Mouse (Mus musculus) spleen, embryonic (tissue): ENCODE measurements around the gene Slc15a3.

ENCODE experiments used
- CTCF ChIA-PET: fragments of 350-600 bp; sonication (Branson Sonifier 250); formaldehyde crosslinking; loops from one replicate; lab custom pipeline; 2022; lab: Charles Lee

Slc15a3 gene

DNA sequence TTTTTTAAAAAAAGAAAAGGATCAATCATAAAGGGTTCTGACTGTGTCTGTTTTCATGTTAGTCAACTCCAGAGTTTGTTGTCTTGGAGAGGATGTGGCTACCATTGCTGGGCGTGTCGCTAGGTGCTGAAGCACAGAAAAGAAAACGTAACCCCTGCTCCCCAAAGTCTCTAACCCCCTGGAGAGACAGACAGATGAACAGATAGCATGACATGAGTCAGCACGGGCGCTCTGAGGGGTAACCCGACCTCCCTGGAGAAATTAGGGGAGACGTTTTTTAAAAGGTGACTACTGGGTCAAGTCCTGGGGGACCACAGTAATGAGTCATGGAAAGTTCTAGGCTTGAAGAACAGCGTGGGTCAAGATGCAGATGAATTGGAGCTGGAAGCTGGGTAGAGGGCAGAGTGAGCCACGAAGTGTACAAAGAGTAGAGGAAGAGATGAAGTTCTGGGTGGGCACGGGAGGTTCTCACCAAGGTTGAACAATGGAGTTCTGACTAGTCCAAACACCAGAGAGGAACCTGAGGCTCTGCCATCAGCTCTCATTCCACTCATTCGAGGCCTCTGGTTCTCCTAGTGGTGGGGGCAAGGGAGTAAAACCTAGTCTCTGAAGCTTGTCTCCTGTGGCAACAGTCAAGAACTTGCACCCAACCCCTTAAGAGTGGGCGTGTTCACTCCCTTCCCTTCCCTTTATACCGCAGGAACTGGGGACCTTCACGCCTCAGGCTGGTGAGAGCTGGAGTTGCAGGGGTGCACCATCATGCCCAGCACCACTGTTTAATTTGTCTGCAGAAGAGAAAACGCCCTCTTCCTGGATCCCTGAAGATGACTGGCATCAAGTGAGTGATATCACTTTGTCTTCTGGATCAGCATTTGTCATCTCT lies at the start of gene Slc15a3:
Slc15a3 (plus strand) TSS at position 718 of the 883 bp plus-strand sequence.
- CTCF ChIA-PET: no interaction called here

DNA sequence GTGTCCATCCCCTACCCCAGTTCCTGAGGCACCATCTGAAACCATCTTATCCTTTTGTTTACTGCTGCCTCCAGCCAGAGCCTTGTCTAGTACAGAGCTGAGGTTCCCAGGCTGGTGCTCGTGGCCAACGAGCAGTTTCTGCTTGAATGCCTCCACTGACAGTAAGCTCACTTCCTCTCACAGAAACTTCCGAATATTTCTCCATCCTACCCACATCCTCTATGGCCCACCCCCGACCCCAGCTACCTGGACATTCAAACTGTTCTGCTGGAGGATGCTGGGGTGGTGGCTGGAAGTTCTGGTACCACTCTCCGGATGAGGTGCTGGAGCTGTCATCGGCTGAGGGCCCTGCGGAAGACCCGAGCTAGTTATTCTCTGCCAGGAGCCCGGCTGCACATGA lies 49.2 kb upstream of the Slc15a3 start:
- CTCF ChIA-PET: no interaction called here

DNA sequence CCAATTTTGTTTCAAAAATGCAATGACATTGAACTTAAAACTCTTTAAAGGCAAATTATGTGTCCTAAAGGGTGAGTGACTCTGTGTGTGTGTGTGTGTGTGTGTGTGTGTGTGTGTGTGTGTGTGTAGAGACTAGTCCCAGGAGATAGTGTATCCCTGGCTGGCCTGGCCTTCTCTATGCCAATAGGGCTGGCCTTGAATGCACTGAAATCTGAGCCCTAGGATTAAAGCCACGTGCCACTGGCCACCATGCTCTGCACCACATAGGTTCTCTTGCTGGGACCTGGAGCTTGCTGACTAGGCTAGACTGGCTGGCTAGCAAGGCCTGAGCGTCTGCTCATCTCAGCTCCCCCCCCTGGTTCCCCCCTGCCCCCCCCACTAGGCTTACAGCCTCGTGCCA lies 46.5 kb upstream of the Slc15a3 start:
- CTCF ChIA-PET: no interaction called here

DNA sequence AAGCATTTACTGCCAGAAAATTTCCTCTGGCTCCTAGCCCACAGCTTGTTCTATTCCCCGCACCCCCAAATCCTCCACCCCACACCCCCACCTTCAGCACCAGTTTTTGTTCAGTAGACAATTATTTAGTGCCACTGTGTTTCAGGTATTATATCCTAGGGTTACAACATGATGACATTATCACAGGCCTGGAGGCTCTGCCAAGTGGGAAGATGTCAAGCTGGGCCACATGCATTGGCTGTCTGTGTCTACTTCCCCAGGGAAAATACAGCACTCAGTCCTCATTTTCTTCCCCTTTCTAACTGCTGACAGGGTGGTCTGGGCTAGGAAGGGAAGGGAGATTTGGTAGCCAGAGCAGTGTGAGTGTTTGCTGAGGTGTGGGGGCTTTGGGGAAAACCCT lies 44.6 kb upstream of the Slc15a3 start:
- CTCF ChIA-PET: no interaction called here

DNA sequence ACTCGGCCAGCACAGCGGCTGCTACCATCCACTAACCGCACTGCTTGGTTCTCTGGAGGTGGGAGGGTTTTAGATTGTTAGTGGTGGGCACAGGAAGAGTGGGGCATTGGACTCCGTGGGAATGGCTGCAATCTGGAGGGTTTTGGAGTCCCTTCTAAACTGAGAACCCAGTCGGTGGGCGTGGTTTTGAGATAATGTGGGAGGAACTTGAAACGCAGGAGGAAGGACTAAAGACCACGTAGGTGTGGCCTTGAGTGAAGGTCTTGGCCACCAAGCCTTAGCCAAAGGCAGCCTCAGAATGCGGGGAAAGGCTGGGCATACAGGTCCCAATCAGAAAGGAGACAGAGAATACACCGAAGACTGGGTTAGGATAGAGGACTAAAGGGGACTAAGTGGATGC lies 41.0 kb upstream of the Slc15a3 start:
- CTCF ChIA-PET: no interaction called here

DNA sequence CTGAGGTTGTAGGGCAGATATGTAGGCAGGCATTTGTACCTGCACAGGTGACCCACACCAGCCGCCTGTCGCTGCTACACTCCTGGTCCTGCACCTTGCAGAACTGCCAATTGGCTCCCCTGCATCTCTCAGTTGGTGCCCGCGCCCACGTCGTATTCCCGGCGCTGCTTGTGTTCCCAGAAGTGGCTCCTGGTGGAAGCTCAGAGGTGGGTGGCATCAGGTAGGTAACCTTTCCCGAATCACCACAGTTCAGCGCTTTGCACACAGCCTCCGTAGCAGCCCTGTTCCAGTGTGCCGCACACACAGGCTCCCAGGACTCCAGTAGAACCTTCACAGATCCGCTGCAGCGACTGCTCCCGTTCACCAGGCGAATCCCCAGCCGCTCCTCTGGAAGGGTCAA lies 40.4 kb upstream of the Slc15a3 start:
- CTCF ChIA-PET: no interaction called here

DNA sequence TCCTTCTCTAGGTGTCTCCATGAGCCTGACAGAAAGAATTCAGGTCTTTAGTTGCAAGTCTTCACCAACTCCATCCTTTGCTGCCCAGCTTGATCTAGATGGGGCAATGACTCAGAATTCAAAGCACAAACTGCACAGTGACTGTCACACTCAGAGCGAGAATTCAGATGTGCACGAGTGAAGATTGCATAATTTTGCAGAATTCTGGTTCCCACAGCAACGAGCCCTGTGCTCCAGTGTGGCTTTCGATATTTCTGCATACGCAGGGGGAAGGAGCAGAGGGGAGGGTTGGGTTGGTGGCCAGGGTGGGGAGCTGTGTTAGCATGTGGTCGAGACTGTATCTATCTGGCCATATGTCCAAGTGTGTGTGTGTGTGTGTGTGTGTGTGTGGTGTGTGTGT lies 38.5 kb upstream of the Slc15a3 start:
- CTCF ChIA-PET: no interaction called here

DNA sequence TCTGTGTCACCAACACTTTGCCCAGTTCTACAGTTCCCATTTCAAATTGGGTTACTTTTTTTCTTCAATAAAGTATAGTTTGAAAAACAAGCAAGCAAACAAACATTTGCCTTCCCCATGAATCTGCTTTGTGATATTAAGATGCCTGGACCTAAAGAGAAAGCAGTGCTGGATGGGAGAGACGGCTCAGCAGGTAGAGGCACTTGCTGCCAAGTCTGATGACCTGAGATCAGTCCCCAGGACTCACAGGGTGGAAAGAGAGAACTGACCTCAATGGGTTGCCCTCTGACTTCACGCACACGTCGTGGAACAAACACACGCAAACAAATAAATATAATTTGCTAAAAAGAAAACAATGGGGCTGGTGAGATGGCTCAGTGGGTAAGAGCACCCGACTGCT lies 37.6 kb upstream of the Slc15a3 start:
- CTCF ChIA-PET: no interaction called here

DNA sequence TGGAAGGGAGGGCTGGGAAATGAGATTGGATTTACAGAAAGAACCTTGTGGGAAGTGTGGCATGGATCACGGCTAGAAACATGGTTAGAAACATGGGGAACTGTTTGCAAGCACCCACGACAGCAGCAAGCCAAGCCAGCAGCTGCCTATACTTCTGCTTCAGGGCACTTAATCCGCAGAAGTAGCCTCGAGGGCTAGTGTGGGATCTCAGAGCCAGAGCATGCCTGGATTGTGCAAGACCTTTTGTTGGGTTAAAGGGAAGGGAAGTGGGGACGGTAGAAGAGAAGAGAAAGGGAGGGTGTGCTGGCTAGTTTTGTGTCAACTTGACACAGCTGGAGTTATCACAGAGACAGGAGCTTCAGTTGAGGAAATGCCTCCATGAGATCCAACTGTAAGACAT lies 35.8 kb upstream of the Slc15a3 start:
- CTCF ChIA-PET: no interaction called here

DNA sequence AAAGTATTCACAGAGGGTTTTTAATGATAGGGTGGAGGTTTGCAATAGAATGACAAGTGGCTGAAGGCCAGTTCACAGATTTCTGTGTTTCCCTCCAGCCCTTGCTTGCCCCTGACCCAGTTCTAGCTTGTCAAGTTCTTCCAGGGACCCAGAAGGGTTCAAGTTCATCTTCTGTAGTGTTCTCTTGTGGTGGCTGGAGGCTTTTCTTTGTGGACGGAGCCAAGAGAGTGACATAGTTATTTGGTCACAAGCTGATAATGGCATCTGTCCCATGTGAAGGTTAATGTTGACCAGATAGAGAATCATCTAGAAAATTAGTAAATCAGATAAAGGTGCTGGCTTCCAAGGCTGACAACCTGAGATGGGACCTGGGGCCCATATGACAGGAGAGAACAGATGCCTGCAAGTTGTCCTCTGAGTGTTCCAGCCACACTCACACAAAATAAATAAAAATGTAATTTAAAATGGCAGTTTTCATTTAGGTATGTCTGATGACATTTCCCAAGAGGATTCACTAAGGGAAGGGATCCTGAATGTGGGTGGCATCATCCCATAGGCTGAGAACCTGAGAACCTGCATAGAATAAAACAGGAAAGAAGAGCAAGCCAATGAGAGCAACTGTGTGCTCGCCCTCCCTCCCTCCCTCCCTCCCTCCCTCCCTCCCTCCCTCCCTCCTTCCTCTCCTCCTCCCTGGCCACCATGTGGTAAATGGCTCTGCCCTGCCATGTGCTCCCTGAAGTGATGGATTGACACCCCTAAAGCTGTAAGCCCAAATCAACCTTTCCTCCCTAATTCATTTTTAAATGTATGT lies 34.5 kb upstream of the Slc15a3 start:
- CTCF ChIA-PET: no interaction called here

DNA sequence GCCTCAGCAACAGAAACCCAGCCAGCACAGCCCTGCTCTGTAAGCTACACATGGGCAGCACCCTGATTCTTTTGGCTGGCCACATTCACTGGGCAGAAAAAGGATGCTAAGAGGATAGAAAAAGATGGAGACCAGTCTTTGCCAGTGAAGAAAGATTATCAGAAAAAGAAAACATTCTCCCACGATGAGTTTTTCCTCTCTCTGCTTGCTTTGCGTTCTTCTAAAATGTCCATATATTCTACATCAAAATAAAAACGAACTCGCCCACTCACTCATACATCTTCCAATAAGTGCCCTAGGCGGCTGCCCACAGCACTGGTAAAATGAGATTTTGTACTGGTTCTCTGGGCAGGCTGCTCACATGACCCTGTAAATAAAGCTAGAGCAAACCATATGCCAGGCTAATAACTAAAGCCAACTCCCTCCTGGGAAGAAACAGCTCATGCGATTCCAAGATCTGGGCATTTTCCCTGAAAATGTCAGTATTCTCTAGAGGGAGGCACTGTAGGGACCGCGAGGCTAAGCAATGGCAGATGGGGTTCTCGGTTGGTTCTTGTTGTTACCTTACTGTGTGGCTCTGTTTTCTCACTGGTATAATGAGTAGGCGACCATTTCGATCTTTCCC lies 33.8 kb upstream of the Slc15a3 start:
- CTCF ChIA-PET: no interaction called here

DNA sequence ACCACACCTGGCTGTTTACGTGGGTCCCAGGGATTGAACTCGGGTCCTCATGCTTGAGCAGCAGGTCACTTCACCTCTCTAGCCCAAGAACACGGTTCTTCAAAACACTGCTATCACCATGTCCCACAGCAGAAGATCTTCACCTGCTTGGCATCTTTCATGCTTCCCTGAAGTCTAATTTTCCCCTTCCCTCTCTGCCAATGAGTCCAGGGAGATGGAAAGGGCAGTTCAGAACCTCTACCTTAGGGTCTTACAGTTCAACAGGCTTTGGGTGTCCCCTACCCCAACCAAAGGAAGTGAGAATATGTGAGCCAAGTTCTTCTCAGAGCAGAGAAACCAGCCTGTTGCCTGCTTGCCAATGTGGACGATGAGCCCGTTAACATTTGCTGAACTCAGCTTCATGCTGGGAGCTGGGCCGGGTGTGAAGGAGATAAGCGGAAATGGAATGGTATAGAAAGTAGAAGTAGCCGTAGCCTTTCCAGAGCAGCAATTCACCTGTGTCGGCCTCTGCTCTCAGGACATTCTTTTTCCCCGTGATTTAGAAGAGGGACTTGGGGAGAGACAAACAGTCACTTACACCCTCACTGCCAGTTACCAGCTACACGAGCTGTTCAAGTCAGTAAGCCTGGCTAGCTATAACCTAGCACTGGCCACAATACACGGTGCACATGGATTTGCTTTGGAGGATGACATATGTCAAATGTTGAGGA lies 30.8 kb upstream of the Slc15a3 start:
- CTCF ChIA-PET: no interaction called here

DNA sequence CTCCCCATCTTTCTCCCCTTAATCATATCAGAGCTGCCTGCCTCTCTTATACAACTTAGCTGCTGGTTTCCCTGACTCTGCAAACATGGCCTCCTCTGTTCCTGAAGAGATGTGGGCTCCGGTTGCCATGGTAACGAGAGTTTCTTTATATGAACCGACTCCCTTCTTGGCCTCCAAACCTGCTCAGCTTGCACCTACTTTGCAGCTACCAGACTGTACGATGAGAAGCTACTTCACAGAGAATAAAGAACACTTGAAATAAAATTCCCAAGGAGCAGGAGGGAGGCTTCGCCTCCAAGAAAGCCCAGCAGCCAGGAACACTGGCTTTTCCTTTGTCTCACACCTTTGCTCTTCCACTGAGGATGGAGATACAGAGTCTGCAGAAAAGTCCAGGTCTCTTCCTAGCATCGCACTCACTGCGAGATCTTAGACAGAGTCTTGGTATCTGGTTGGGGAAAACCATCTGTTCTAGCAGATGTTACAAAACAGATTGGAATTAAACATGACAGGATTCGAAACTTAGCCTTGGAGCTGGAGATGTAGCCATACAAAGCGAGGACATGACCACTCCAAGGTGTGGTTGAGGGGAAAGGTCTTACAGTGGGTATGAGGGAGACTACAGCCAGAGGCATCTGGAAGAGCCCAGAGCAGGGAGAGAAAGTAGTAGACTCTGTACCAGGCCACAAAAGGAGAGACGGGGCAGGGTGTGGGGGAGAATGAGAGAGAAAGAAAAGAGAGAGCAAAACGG lies 29.9 kb upstream of the Slc15a3 start:
- CTCF ChIA-PET: no interaction called here

DNA sequence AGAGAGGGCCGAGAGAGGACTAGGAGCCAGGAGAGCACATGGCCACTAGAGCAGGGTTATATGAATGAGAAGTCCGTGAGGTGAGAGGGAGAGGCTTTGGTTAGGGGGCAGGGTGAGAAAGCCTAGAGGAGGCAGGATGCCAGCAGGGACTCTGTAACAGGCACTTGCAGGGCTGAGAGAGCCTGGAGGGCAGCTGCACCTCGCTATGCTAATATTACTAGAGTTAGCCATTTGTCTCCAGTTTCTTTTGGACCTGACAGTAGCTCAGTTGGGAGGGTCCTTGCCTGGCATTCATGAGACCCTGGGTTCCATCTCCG lies 29.4 kb upstream of the Slc15a3 start:
- CTCF ChIA-PET: no interaction called here

DNA sequence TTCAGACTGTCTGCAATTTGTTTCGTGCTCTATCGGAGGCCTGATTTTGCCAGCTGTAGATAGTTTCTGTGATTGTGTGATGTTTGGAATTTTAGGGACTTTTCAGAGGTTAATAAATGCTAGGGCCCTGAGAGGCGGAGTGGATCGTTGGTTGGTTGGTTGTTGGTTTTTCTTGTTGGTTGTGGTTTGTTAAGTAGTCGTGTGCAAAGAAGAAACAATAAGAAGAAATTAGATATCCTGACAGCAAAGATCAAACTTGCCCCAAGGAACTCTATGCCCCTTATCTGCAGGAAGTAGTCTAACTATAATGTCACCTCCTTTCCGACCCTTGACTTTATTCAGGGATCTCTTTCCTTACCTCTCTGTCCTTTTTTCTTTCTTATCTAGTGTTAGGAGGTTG lies 28.1 kb upstream of the Slc15a3 start:
- CTCF ChIA-PET: no interaction called here

DNA sequence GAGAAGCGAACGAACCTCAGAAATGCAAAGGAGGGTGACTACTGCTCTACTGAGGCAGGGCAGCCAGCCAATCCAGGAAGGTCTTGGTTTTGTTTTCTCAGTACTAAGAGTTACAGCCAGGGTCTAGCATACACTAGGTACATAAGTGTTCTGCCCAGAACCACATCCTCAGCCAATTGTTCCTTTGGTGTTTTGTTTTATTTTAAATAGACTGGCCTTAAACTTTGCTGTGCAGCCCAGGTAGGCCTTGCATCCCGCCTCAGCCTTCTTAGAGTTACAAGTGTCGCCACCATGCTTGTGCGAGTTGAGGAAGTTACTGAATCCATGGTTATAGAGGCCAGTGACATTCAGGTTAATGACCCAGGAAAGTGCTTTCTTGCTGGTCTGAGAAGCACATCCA lies 26.5 kb upstream of the Slc15a3 start:
- CTCF ChIA-PET: no interaction called here

DNA sequence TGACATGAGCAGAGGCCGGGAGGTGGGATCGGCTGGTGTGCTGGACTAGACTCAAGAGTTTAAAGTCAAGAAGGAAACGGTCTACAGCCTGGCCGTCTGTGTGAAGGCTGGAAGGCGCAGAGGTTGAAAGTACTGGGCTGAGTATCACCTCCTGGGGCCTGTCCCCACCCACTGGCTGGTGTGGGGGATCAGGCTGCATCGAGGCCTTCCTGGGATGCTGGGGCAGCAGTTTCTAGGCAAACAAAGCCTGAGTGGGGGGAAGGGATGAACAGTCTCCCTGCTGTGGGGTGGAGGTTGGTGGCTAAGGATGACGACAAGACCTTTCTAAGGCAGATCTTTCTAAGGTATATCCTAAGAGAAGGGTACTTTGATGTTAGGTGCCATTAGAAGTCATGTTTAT lies 25.6 kb upstream of the Slc15a3 start:
- CTCF ChIA-PET: no interaction called here

DNA sequence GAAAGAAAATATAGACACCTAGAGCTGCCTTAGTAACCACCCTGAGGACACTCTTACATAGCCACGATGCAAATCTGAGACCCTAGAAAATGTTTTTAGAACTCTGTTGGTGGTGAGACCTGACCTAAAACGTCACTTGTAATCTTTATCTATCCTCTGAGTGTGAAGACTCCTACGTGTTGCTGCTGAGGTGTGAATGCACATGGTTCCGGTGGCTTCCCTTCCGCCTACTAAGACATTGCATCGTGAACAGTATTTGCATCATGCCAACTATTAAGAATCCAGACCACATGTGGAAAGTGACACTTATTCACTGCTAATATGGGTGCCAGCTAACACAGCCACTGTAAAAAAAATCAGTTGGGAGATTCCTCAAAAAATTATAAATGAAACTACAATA lies 23.7 kb upstream of the Slc15a3 start:
- CTCF ChIA-PET: interaction anchor here (0.7 kb wide), 1 partner anchor 11 kb away, joined by 22 read pairs; no protein-coding TSS in a partner anchor

DNA sequence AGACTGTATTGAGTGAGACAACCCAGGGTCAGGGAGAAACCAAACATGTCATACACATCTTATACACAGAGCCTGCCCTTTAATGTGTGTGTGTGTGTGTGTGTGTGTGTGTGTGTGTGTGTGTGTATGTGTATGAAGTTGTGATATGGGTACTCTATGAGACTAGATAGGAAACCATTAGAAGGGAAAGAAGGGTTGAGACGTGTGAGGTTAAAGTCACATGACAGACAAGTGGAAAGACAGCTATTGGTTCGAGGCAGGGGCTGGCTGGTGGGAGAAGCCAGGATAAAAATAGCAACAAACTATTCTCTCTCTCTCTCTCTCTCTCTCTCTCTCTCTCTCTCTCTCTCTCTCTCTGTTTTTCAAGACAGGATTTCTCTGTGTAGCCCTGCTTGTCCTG lies 23.1 kb upstream of the Slc15a3 start:
- CTCF ChIA-PET: interaction anchor here (0.7 kb wide), 1 partner anchor 11 kb away, joined by 22 read pairs; no protein-coding TSS in a partner anchor

DNA sequence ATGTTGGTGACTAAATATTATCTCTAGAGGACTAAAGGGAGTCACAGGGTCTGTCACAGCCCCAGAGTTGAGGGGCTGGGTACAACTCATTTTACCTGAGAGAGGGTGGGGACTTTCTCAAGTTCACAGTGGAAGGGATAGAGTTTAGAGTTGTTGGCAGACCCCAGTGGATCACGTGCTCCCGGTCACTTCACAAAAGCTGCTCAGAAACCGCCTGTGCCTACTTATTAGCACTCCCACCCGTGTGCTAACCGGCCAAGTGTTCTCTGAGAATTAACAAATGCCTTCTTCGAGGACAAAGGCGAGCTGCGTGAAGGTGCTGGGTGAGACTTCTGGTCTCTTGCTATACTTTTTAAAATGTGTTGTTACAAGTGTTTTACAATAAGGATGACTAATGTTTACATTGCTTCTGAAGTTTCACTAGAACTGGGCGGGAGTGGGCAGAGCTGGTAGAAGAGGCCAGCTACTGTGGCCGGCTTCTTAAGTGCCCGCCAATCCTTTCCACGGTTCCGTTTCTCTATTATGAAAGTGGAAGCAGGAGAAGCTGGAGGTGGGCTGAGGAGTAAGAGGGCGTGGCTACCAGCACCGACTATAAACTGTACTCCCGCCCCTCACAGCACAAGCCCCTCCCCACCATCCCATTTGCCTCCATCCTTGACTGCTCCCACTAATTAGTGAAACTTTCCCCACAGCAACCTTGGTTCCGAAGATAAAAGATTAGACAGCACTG lies 21.1 kb upstream of the Slc15a3 start:
- CTCF ChIA-PET: no interaction called here

DNA sequence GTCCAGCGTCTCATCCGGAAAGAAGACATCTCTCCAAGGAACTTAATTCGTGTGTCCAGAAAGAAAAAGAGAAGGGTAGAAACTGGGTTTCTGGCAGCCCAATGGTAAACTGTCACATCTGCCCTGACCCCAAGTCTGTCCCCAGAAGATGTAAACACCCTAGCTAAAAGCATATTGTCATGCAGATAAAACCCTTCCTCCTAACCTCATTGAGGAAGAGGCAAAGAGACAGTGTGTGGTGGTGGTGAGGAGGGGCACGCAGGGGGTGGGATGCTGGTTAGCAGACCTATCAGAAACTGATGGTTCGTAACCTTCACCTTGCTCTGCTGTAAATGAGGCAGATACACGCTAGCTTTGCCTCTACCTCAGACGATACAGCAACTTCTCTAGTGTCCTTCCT lies 18.2 kb upstream of the Slc15a3 start:
- CTCF ChIA-PET: no interaction called here
